Mouse (Mus musculus) kidney, adult 2 months (tissue): ENCODE results near the gene Apoa1.

Experiments used
- CTCF ChIP-seq: fragments of 200-500 bp; conservative IDR thresholded peaks from 2 replicates; pipeline ENCODE4 v1.5.1; 2011; ENCODE audit warnings: low read depth, mild to moderate bottlenecking, control low read depth, low read length, moderate library complexity, mixed read lengths; ENCODE audit not compliant: insufficient read depth, insufficient read length
- POLR2A ChIP-seq: fragments of 200-500 bp; IDR thresholded peaks from one replicate; pipeline ENCODE4 v1.6.1; 2011; ENCODE audit warnings: low read depth, low read length, control low read depth

DNA sequence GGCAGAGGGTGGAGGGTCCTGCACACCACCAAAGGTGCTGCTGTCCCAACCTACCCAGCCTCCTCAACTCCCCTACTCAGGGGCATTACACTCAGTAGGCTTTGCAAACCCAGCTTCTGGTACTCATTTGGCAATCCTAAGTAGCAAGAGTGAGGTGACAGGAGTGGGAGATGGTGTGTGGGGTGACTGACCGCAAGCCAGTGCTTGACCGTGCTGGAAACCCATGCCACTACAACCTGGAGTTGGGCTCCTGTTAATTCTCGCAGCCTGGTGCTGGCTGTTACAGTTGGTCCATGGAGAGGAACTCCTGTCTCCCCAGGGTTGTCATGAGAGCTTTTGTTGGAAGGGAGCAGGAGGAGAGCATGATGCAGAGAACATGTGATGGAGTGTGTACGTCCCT, 42.4 kb downstream of the Apoa1 start:
- TF ChIP-seq CTCF (no peak; the same call in 1 of the 2 replicates), POLR2A (no peak)
